Mouse (Mus musculus): ENCODE data around the gene Npc1l1.
"Not testable (repeated sequence)": the region's sequence is repeated elsewhere in the genome, so short reads cannot be mapped to it uniquely, and the experiment has no call there.

Npc1l1 gene

DNA sequence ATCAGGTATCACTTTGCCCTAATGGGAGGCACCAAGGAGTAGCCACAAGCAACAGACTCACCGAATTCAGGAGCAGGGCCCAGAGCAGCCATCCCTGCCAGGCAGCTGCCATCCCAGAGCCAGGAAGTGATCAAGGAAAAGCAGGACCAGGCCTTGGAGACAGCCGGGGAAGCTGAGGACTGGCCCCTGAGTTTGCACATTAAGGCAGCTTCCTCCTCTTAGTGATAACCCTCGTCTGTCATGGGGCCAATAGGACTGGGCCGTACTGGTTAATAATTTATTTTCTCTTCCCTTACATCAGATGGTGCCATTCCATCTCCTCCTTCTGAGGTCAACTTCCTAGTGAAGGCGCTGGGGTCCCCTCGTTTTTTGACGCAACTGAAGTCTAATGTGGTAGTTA, at the start of gene Npc1l1:
Gene Npc1l1, minus strand, starts transcription at position 132 of the 400 bp plus-strand sequence.
- DNase-seq (ENCODE audit: inconsistent age in 2 of 2, low spot score in 1 of 2) = no peak

DNA sequence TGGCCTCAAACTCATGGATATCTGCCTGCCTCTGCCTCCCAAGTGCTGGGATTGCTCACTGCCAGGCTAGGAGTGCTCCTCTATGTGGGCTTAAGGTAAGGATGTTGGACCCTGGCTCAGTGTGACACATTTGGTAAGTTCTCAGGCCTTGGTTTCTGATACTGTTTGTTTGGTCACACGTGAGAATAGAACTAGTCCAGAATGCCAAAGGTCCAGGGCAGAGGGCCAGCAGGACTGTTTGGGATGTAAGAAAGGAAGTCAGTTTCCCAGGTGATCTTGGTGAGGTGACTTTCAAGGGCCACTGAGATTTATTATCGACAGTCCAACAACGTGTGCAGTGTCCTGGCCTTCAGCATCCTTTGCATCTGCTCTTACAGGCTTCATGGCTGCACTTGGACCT, 46.5 kb upstream of the Npc1l1 start:
- DNase-seq (ENCODE audit: inconsistent age in 2 of 2, low spot score in 1 of 2) = no peak

DNA sequence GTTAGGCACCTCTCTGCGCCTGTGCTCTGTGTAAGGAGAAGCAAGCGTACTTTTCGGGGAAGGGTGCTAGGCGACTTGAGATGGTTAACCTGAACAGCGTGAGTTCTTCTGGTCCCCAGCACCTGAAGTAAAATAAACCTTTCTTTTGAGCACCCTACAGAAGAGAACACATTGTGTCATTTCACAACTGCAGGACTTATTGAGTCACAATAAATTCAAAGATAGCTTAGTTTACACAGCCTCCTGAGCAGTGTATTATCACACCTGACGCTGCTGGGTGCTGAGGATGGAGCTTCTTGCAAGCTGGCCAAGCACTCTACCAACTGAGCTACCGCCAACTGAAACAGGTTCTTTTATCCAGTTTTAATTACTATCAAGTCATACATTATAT, 45.1 kb upstream of the Npc1l1 start:
- no peak for DNase-seq (ENCODE audit: inconsistent age in 2 of 2, low spot score in 1 of 2)

DNA sequence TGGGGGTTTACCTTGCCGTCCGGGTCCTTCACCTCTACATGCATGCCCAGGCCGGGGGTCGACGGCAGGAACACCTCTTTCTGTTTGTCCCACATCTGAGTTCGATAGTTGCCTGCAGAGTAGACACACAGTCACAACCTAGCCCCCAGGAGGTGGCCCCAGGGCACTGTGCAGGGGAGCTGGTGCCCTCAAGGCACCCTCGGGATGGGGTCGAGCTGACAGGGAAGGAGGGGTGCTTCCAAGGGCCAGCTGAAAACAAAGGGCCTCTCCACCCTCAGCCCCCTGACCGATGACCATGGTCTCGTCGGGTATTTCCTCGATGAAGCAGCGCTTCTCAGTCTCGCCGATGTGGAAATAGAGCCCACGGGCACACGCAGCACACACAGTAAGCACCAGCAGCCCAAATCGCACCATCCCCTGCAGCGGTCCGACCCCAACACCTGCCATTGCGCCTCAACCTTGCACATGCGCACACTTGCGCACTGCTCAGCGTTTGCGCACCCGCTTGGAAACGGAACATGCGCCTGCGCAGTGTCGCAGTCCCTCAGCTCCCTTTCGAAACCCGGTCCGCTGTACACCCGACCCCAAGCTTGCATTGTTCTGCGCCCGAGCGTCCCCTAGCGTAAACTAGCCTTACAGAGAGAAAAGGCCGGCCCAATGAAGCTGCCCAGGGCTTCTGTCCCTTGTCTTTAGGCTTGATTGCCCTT, 44.6 kb upstream of the Npc1l1 start, which contains the start of gene Tmed4:
Gene Tmed4, minus strand, starts transcription at position 484 of the 707 bp plus-strand sequence.
- peak; percentile 98 to 99 for DNase-seq (ENCODE audit: inconsistent age in 2 of 2, low spot score in 1 of 2)

- DNase-seq (ENCODE audit: inconsistent age in 2 of 2, low spot score in 1 of 2) = peak in 1 of 2 experiments; percentile 57
These were observed 43.7 kb upstream of the Npc1l1 start for GRCm38 (mm10) chr11:6273607-6274006.

GRCm38 (mm10) chr11:6267320-6268254, 37.6 kb upstream of the Npc1l1 start, which contains the start of gene Ddx56:
Gene Ddx56 (minus strand): TSS chr11:6267772.
- peak; percentile 93 to 98 for DNase-seq (ENCODE audit: inconsistent age in 2 of 2, low spot score in 1 of 2)

DNA sequence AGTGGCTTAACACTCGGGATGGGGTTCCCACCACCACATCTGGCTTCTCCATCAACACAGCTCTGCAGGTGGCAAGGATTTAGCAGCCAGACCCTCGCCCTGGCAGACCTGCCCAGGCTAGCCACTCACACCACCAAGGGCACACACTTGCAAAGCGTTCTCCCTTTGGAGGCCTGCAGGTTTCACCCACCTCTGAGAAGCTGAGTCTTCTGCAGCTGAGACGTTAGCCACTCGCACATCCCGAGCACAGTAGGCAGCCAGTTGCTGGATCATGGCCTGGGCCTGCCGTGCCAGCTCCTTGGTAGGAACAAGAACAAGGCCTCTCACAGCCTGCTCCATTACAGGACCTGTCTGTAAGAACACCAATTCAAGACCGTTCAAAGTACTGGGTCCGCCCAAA, 36.7 kb upstream of the Npc1l1 start:
- no peak for DNase-seq (ENCODE audit: inconsistent age in 2 of 2, low spot score in 1 of 2)

- peak; percentile 54 to 87 for DNase-seq (ENCODE audit: inconsistent age in 2 of 2, low spot score in 1 of 2)
These were observed 31.6 kb upstream of the Npc1l1 start for GRCm38 (mm10) chr11:6261434-6262082.

DNA sequence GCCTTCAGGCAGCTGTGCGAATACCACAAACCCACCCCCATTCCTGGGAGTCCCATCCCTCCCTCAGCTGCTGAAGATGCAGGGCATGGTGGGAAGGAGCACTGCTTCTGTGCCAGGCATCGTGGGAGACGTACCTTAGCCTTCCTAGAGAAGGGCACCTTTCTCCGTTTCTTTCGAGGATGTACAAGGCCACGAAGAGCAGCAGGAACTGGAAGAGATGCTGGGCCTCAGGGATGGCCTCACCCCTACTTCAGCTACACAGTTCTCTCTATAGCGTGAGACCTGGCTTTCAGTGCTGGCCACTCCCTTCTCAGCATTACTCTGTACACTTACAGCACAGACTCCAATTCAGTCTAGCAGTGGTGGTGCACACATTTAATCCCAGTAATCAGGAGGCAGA, 29.5 kb upstream of the Npc1l1 start:
- no peak for DNase-seq (ENCODE audit: inconsistent age in 2 of 2, low spot score in 1 of 2)

DNA sequence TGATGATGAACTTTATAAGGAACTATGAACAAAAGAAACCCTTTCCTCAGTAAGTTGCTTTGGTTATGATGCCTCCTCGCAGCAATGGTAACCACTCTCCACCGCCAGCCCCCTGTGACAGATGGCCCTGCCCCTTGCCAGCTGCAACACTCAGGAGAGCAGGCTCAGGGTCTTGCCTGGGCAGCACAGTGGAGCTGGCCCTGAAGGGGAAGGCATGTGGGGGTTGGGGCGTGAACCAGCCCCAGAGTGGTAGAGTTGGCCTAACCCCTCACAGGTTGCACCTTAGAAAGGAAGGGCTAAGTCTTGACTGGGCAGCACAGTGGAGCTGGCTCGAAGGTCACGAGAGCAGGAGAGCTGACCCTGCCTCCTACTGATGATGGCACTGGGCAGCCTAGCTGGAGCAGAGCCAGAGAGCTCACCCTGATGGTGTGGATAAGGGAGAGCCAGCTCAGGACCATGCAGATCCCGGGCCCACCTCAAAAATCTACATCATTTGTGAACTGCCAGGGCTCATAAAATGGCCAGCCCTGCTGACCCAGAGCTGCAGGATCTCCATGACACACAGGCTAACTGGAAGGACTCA, 26.6 kb upstream of the Npc1l1 start:
- peak in 1 of 2 experiments; percentile 67 for DNase-seq (ENCODE audit: inconsistent age in 2 of 2, low spot score in 1 of 2)

DNA sequence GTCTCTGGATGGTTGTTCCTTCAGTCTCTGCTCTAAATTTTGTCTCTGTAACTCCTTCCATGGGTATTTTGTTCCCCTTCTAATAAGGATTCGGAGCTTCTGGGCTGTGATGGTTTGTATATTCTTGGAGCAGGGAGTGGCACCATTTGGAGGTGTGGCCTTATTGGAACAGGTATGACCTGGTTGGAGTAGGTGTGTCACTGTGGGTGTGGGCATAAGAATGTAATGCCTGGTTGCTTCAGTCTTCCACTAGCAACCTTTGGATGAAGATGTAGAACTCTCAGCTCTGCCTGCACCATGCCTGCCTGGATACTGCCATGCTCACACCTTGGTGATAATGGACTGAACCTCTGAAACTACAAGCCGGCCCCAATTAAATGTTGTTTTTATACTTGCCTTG, 24.7 kb upstream of the Npc1l1 start:
- DNase-seq (ENCODE audit: inconsistent age in 2 of 2, low spot score in 1 of 2) = not testable (repeated sequence)

- no peak for DNase-seq (ENCODE audit: inconsistent age in 2 of 2, low spot score in 1 of 2)
These were observed 22.9 kb upstream of the Npc1l1 start for GRCm38 (mm10) chr11:6252824-6253223.

DNA sequence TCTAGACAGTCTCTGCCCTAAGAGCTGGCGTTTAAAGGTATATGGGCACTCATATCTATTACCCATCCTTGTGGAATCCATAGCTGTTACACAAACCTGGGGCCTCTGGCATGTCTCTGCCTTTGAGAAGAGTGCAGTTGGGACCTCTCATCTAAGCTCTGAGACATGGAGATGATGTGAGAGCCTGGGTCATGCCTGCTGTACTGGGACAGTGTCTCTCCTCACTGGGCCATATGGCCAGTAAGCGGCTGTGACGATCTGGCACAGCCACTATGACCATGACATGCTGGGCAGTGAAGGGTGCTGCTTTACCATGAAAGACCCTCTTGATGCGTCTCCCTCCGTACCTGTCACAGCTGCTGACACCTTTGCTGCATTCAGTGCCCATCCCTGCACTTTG, 22.3 kb upstream of the Npc1l1 start:
- no peak for DNase-seq (ENCODE audit: inconsistent age in 2 of 2, low spot score in 1 of 2)

DNA sequence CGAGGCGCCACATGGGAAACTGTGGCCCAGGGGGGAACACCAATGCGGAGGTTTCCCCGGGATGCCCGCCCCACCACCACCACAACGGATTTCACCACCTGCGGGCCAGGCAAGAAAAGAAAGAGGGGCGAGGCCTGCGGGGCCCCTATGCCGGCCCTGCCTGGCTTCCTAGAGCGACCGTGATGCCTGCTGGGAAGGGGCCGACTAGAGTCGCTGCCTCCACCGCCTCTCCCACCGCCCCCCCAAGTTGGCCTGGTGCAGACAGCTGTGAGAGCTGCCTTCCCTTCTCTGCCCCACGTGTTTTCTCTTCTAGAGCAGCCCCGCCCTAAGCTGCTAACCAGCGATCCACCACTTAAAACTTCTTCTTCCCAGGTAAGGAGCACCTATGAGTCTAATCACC, 14.8 kb upstream of the Npc1l1 start:
- DNase-seq (ENCODE audit: inconsistent age in 2 of 2, low spot score in 1 of 2) = no peak

DNA sequence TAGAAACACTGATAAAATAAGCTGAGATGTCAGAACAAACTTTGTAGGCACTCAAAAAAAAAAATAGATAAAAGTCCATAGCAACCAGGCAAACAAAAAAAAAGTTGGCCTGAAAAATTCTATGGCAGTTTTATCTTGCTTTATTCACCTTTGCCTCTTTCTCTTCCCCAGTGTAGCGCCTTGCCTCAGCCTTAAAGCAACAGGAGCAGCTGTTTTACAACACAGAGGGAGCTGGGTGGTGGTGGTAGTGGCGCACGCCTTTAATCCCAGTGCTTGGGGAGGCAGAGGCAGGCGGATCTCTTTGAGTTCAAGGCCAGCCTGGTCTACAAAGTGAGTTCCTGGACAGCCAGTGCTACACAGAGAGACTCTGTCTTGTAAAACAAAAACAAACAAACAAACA, 3.1 kb upstream of the Npc1l1 start:
- no peak for DNase-seq (ENCODE audit: inconsistent age in 2 of 2, low spot score in 1 of 2)

DNA sequence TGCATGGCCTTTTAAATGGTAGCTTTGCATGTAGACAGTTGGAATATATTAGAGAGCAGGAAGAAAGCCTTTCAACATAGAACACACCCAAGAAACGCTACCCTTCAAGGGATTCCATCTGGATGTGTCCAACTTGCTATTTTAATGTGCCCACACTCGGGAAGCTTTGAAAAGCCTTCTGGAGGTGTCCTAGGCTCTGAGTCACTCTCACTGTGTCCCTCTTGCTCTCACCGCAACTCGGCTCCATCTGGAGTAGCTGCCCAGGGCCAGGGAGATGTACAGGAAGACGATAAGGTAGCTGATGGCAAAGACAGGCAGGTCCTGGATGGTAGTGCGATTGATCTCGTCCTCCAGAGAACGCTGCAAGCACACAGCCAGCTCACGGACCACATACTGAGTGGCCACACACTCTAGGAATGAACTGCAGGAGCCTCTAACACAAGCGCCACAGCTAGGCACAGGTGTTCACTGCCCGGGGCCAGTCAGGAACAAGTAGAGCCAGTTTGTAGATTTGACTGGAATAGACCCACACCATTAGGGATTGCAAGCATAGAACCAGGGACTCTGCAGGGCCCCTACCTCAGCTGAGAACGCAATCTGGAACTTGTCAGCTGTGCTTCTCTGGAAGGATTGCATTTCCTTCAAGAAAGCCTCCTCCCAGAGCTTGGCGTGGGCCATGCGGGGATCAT, 5.3 kb downstream of the Npc1l1 start:
- no peak for DNase-seq (ENCODE audit: inconsistent age in 2 of 2, low spot score in 1 of 2)

DNA sequence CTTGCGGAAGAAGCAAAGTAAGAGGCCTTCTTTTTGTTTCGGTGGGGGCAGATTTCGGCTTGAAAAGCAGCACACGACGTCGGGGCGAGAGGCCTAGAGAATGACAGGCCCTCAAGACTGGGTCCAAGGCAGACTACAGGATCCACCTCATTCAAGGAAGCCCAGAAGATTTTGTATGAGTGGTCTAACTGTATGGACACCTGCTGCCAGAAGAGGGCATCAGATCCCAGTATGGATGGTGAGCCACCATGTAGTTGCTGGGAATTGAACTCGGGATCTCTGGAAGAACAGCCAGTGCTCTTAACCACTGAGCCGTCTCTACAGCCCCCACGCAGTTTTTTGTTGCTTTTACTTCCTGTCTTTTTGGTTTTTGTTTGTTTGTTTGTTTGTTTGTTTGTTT, 7.8 kb downstream of the Npc1l1 start:
- no peak for DNase-seq (ENCODE audit: inconsistent age in 2 of 2, low spot score in 1 of 2)

DNA sequence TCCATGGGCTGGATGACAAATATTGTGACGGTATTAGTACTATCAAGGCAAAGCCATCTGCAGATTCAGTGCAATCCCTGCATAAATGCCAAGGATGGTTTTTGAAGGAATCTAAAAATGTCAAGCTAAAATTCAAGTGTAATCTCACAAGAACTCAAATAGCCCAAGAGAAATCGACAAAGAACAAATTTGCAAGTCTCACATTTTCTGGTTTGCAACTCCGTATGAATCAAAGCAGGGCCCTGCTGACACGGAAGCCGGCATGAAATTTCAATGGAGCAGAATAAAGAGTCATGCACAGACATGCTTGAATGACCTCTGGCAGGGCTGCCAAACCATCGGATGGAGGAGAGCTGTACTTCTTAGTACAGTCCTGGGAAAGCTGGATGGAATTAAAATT, 10.0 kb downstream of the Npc1l1 start:
- no peak for DNase-seq (ENCODE audit: inconsistent age in 2 of 2, low spot score in 1 of 2)

DNA sequence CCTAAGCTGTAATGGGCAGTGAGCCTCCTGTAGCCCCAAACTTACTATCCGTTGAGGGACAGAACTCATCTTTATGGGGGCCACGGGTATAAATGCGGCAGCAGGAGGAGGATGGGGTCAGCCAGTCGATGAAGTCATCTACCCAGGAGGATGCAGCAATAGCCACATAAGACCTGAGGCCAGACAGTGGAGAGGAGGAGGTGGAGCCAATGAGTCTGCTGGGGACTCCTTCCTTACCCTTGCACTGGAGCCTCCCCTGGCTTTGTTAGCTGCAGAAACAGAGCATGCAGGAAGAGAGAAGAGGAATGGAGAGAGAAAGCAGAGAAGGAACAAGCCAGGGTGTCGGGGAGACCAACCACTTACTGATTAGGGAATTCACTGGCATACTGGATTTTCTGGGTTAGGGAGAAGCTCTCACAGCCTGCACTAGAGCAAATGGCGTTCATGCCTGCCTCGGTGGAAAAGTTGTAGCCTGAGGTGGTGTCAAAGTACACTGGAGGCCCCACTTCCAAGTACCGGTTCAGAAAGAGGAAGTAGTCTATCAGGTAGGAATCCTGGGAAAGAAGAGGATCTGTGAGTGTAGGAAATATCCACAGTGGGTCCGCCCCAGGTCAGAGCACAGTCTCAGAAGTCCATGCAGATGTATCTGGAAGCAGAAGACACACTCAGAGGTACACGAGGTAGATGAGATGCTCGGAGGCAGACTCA, 11.6 kb downstream of the Npc1l1 start:
- DNase-seq (ENCODE audit: inconsistent age in 2 of 2, low spot score in 1 of 2) = no peak

DNA sequence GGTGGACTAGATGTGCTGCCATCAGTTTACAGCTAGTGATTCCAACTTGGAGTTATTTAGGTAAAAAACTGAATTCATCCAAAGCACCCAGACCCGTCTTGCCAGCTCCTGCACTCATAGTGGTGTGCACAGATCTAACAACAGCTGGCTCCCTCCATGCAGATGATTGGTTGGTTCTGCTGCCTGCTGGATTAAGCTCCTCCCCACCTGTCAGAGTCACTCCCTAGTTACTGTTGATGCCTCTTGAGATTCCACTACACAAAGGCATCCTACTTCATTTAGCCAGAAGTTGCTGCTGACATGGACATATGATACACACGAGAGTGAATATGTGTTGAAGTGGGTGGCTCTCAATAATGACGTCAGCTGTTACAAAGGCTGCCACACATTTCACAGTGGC, 13.1 kb downstream of the Npc1l1 start:
- no peak for DNase-seq (ENCODE audit: inconsistent age in 2 of 2, low spot score in 1 of 2)
